Mouse (Mus musculus): ENCODE measurements around the gene Fstl1. TPM values are rescaled to one million over a fixed set of nuclear protein-coding genes. Genes with fewer than 3 reads are reported as not detected.

Fstl1 gene
- polyA plus RNA-seq, 1 experiment from 2014 or later, result 126 TPM

DNA sequence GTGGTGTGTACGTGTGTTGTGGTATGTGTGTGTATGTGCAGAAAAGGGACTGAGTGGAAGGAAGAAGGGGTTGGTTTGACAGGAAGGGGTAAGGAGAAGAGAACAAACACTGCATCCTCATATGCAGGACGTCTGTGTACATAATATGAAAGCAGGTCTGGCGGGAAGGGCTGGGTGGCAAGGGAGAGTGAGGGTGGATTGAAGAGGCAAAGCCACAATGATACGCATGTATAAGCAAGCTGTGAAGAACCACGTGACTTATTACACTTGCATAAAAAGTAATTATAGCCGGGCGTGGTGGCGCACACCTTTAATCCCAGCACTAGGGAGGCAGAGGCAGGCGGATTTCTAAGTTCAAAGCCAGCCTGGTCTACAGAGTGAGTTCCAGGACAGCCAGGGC lies 89.2 kb downstream of the Fstl1 start:
- Histone ChIP-seq H3K9ac (no peak overlapping the region), H3K36me3 (no peaks in the 10 kb centered on the region), H3K4me2 (no peak overlapping the region), H3K27me3 (no peaks in the 10 kb centered on the region), H3K27ac (no peak overlapping the region), H3K9me3 (no peaks in the 10 kb centered on the region), H3K4me3 (no peak overlapping the region), H3K4me1 (replicated peaks) (peaks cover 17% of the 10 kb centered on the region)
- no peak for ATAC-seq (ENCODE audit: low FRiP score)
- WGBS, result 84% methylated on average over 9 of the region's 9 CpGs

DNA sequence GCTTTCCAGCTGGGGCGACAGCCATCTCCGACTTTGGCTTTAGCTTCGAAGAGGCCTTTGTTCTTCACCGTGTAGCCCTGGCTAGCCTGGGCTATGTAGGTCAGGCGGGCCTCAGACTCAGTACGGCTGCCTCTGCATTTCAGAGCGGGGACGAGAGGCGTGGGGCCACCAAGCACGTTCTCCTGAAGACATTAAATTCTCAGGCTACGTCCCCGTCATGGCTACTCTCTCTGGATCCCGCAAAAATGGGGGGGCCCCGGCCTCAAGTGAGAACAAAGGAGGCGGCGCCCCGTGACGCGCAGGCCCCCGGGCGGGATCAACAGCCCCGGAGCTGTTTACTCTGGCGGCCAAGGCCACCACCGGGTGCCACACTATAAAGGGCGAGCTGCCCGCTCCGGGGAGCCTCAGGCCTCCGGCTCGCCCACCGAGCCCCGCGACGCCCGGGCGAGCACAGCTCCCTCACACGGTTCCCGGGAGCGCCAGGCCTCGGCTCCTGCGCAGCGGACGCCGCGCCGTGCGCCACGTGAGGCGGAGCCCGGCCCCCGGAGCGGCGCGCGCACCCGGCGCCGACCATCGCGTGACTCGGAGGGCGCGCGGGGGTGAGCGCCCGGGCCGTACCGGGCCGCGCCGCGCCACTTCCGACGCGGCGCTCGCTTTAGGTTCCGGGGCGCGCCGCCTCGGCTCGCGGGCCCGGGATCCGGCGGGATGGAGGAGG lies 91.3 kb downstream of the Fstl1 start, which contains the start of gene Lrrc58:
Lrrc58 (plus strand) TSS at position 599 of the 715 bp plus-strand sequence.
- Histone ChIP-seq H3K9me3 (no peaks in the 10 kb centered on the region), H3K4me1 (replicated peaks) (peaks cover 31% of the 10 kb centered on the region), H3K4me2 (peak within 1 kb of the TSS; percentile 64), H3K27ac (peak within 1 kb of the TSS; percentile 100), H3K27me3 (no peaks in the 10 kb centered on the region), H3K36me3 (no peaks in the 10 kb centered on the region), H3K4me3 (peak within 1 kb of the TSS; percentile 99), H3K9ac (peak within 1 kb of the TSS; percentile 100)
- under 1% methylated on average over 85 of the region's 86 CpGs for WGBS
- ATAC-seq (ENCODE audit: low FRiP score), result peak; percentile 93

DNA sequence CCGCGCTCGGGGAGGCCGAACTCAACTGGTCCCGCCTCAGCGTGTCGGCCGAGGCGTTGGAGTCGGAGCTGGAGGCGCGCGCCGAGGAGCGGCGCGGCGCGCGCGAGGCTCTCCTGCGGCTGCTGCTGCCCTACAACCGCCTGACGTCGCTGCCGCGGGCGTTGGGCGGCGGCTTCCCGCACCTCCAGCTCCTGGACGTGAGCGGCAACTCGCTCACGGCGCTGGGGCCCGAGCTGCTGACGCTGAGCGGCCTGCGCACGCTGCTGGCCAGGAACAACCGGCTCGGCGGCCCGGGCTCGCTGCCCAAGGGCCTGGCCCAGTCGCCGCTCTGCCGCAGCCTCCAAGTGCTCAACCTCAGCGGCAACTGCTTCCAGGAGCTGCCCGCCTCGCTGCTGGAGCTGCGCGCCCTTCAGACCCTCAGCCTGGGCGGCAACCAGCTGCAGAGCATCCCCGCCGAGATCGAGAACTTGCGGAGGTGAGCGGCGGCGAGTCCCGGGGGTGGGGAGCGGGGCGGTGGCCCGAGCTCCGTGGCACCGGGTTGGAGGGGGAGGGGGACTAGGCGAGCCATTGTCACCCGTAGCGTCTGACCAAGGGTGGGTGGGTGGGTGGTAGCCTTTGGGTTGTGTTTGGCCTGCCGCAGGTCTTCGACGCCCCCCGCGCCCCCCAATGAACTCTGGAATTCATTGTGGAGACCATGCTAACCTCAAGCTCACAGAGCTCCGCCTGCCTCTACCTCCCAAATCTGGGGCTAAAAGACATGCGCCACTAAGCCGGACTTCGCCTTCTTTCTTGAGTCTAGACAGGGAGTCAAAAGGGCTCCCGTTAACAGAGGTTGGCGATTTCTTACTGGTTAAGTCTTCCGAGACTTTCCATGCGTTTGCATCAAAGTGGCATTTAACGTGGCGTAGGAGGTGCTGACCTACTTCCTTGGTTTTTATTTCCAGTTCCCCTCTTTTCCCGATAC lies 92.1 kb downstream of the Fstl1 start:
- no peaks in the 10 kb centered on the region for H3K9me3 ChIP-seq
- peaks cover 37% of the 10 kb centered on the region for H3K4me1 ChIP-seq (replicated peaks)
- no peaks in the 10 kb centered on the region for H3K36me3 ChIP-seq
- peak overlapping the region; percentile 100 for H3K9ac ChIP-seq
- H3K27ac ChIP-seq, result peak overlapping the region; percentile 100
- peak overlapping the region; percentile 64 for H3K4me2 ChIP-seq
- under 1% methylated on average over 77 of the region's 87 CpGs for WGBS
- peak overlapping the region; percentile 99 for H3K4me3 ChIP-seq
- ATAC-seq (ENCODE audit: low FRiP score), result peak; percentile 86
- no peaks in the 10 kb centered on the region for H3K27me3 ChIP-seq

DNA sequence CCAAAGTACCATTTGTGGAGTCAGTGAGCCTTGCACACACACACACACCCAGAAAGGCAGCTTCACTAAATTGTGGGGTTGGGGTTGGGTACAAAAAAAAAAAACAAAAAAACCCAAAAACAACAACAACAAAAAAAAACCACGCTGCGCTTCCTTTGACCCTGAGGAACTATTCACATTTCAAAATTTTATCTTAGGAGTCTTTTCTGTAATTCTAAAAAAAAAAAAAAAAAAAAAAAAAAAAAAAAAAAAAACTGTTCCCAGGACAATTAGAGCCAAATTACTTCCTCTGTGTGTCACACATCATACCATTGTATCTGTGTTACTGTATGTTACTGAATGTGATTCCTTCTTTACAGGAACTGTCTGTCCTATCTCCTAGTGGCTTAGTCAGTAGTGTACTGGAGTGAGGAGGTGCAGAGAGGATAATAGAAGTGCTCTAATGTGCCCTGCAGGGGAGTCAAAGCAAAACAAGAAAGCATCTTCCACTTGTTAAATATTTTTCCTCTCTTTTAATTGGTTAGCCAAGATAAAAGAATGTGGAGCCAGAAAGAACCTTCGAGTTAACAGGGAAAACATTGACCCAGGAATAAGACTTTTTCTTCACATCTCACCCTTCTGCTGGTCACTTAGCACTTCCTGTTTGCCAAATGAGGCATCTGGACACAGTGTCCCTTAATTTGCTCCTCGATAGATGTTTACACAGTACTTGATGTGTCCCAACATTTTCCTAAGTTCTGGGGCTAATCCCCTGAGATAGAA lies 93.0 kb downstream of the Fstl1 start:
- Histone ChIP-seq H3K27ac (peak overlapping the region; percentile 100), H3K4me1 (replicated peaks) (peaks cover 39% of the 10 kb centered on the region), H3K4me3 (peak overlapping the region; percentile 99), H3K9me3 (no peaks in the 10 kb centered on the region), H3K4me2 (peak overlapping the region; percentile 64), H3K27me3 (no peaks in the 10 kb centered on the region), H3K36me3 (no peaks in the 10 kb centered on the region), H3K9ac (peak overlapping the region; percentile 100)
- 34% methylated on average over 4 of the region's 4 CpGs for WGBS
- no peak for ATAC-seq (ENCODE audit: low FRiP score)

DNA sequence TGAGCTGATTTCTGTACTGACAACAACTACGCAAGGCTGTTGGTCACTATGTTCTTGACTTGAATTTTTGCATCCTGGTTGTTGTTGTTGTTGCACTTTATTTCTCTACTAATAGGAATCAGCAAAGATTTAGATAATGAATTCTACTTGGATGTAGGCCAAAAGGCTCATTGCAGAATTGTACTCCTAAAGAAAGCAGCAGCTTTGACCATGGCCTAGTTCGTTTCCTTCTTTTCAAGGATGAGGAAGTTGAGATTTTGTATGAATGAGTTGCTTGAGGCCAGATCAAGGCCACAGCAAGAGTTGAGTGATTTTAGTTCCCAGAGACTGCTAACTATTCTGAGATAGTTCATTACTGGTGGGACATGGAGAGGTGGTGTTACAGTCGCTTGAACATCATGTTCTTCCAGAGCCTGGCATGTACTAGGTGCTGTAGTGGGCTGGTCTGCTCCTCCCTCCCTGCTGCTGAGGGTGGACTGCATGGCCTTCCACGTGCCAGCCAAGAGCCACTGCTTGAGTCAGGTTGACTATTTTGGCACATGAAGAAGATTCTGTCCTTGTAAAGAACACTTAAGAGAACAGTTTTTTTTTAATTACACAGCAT lies 94.5 kb downstream of the Fstl1 start:
- ATAC-seq (ENCODE audit: low FRiP score), result no peak
- H3K4me3 ChIP-seq, result no peak overlapping the region; the same call in 1 of the 2 replicates
- WGBS, result 74% methylated on average over 4 of the region's 4 CpGs
- no peaks in the 10 kb centered on the region for H3K27me3 ChIP-seq
- no peaks in the 10 kb centered on the region for H3K36me3 ChIP-seq
- peaks cover 44% of the 10 kb centered on the region for H3K4me1 ChIP-seq (replicated peaks)
- no peak overlapping the region for H3K9ac ChIP-seq
- H3K27ac ChIP-seq, result no peak overlapping the region
- no peaks in the 10 kb centered on the region for H3K9me3 ChIP-seq
- peak overlapping the region; percentile 64 for H3K4me2 ChIP-seq

DNA sequence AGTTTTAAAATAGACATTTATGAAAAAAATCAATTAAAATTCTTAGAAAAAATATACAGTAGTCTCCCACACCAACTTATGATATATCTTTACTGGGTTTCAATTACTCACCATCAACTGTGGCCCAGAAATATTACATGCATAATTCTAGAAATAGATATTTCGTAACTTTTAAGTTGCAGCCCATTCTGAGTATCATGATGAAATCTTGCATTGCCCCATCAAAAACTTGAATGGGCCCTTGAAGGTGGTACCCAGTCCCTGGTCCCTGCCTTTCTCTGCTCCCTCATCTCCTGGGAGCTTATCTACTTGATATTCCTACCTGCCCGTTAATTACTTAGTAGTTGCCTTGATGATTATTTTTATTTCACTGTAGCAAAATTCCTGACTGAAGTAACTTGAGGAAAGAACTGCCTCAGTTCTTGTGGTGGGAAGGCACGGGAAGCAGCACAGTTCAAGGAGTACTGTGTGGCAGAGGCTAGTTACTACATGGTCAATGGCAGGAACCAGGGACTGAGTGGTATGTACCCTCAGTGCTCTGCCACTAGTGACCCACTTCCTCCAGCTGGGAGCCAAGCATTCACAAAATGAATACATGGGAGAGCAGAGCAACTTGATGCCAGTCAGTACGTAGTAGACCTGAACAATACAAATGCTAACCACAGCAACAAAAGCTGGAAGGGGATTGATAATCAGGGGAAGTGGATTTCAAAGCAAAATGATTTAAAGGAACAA lies 98.0 kb downstream of the Fstl1 start:
- ATAC-seq (ENCODE audit: low FRiP score), result no peak
- H3K9me3 ChIP-seq, result no peaks in the 10 kb centered on the region
- H3K4me1 ChIP-seq (replicated peaks), result peaks cover 47% of the 10 kb centered on the region
- 84% methylated on average over 4 of the region's 4 CpGs for WGBS
- no peak overlapping the region for H3K4me2 ChIP-seq
- H3K27ac ChIP-seq, result 0 out of 2 replicates have a peak overlapping the region, but pooled peaks have one; percentile 0
- no peak overlapping the region for H3K9ac ChIP-seq
- H3K36me3 ChIP-seq, result peaks cover 19% of the 10 kb centered on the region
- H3K4me3 ChIP-seq, result no peak overlapping the region
- no peaks in the 10 kb centered on the region for H3K27me3 ChIP-seq

DNA sequence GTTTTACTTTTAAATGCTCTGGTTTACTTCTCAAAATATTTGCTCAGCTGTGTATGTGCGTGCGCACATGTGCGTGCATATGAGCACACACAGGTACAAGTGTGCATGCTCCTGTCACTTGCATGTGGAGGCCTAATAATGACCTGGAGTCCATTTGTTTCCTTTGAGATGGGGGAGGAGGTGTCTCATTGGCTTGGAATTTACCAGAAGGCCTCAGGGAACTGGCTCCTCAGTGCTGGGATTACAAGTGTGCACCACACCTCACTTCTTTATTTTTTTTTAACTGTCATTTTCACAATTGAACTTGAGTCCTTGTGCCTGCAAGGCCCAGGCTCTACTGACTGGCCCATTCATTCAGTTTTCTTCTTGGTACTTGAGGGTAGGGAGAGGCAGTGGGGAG lies 100.7 kb downstream of the Fstl1 start:
- Histone ChIP-seq H3K4me3 (no peak overlapping the region), H3K9me3 (no peaks in the 10 kb centered on the region), H3K27ac (no peak overlapping the region), H3K4me1 (replicated peaks) (peaks cover 25% of the 10 kb centered on the region), H3K36me3 (peaks cover 39% of the 10 kb centered on the region), H3K9ac (no peak overlapping the region), H3K27me3 (no peaks in the 10 kb centered on the region), H3K4me2 (no peak overlapping the region)
- no peak for ATAC-seq (ENCODE audit: low FRiP score)
- over 99% methylated on average over 3 of the region's 3 CpGs for WGBS

DNA sequence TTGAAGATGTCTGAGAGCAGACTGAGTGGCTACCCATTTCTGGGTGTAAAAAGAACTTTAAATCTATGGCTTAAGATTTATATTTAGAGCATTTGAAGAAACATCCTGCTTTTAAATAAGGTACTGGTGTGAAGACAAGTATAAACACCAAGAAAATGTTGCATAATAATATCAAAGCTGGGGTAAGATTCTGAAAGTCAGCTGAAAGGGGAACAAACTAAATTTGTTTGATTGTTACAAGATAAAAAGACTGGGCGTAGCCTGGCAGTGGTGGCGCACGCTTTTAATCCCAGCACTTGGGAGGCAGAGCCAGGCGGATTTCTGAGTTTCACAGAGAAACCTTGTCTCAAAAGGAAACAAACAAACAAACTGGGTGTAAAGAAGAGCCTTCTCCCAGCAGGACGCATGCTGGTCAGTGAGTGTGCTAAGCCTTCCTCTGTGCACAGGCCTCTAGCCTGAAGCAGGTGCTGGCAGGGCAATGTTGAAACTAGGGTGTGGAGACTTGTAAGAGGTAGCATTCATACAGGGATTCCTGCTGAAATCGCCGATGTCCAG lies 102.4 kb downstream of the Fstl1 start:
- H3K27ac ChIP-seq, result no peak overlapping the region
- H3K9me3 ChIP-seq, result no peaks in the 10 kb centered on the region
- 89% methylated on average over 7 of the region's 7 CpGs for WGBS
- H3K27me3 ChIP-seq, result no peaks in the 10 kb centered on the region
- peaks cover 16% of the 10 kb centered on the region for H3K4me1 ChIP-seq (replicated peaks)
- H3K9ac ChIP-seq, result no peak overlapping the region
- no peak for ATAC-seq (ENCODE audit: low FRiP score)
- H3K4me2 ChIP-seq, result no peak overlapping the region
- H3K4me3 ChIP-seq, result no peak overlapping the region
- H3K36me3 ChIP-seq, result peaks cover 55% of the 10 kb centered on the region

DNA sequence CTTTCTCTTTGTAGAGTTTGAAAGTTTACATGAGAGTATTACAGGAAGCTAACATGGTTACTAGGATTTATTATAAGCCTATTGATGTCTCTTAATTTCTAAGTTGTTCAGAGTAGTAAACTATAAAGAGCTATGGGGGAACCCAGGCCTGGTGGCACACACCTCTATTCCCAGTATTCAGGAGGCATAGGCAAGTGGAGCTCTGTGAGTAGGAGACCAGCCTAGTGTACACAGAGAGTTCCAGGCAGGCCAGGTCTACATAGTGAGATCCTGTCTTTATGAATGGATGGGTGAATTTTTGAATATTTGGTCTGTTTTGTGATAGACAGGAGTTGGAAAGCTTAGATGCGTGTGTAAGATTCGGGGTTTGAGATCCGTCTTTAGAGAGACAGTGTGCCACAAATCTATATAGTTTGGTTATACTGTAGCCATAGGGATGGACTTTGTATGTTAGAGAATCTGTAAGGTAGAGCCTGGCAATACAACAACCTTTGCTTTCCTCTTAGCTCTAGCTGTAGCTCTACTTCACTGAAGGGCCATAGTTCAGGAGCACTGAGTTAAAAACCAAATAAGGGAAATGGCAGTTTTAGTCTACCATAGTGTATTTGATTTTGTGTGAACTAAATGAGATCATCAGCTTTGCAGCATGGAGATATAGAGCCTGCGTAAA lies 103.2 kb downstream of the Fstl1 start:
- H3K4me3 ChIP-seq, result no peak overlapping the region
- 95% methylated on average over 4 of the region's 4 CpGs for WGBS
- H3K4me1 ChIP-seq (replicated peaks), result peaks cover 12% of the 10 kb centered on the region
- H3K4me2 ChIP-seq, result no peak overlapping the region
- no peaks in the 10 kb centered on the region for H3K9me3 ChIP-seq
- no peak for ATAC-seq (ENCODE audit: low FRiP score)
- H3K36me3 ChIP-seq, result peaks cover 59% of the 10 kb centered on the region
- H3K9ac ChIP-seq, result no peak overlapping the region
- H3K27me3 ChIP-seq, result no peaks in the 10 kb centered on the region
- H3K27ac ChIP-seq, result no peak overlapping the region

DNA sequence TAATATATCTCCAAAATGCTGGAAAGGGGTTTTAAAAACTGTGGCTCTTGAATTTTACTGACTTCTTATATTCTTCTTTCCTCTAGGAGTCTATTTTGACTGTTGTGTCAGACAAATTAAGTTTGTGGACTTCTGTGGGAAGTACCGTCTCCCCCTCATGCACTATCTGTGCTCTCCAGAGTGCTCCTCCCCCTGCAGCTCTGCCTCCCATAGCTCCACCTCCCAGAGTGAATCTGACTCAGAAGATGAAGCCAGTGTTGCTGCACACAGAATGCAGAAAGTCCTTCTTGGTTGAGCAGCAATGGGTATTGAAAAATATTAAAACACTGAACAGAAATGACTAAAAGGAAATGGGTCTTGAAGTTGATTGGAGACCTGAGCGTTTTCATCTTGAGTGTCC lies 104.5 kb downstream of the Fstl1 start:
- 85% methylated on average over 2 of the region's 2 CpGs for WGBS
- peaks cover 59% of the 10 kb centered on the region for H3K36me3 ChIP-seq

More for the DNA sequence above, 104.5 kb downstream of the Fstl1 start:
- Histone ChIP-seq H3K9me3 (no peaks in the 10 kb centered on the region), H3K27me3 (no peaks in the 10 kb centered on the region), H3K4me2 (no peak overlapping the region), H3K9ac (no peak overlapping the region), H3K27ac (no peak overlapping the region), H3K4me3 (no peak overlapping the region), H3K4me1 (replicated peaks) (peaks cover 8% of the 10 kb centered on the region)
- ATAC-seq (ENCODE audit: low FRiP score), result no peak

Measured in hindbrain, embryonic 13.5 days (tissue).